Mouse (Mus musculus) WW6 (cell line): ENCODE data around the gene Arl2bp.

Experiments used
- DNase-seq: peaks from one replicate; pipeline ENCODE4 v3.0.0-alpha.2; 2013; ENCODE audit warnings: low read depth, low spot score

The Arl2bp gene

DNA sequence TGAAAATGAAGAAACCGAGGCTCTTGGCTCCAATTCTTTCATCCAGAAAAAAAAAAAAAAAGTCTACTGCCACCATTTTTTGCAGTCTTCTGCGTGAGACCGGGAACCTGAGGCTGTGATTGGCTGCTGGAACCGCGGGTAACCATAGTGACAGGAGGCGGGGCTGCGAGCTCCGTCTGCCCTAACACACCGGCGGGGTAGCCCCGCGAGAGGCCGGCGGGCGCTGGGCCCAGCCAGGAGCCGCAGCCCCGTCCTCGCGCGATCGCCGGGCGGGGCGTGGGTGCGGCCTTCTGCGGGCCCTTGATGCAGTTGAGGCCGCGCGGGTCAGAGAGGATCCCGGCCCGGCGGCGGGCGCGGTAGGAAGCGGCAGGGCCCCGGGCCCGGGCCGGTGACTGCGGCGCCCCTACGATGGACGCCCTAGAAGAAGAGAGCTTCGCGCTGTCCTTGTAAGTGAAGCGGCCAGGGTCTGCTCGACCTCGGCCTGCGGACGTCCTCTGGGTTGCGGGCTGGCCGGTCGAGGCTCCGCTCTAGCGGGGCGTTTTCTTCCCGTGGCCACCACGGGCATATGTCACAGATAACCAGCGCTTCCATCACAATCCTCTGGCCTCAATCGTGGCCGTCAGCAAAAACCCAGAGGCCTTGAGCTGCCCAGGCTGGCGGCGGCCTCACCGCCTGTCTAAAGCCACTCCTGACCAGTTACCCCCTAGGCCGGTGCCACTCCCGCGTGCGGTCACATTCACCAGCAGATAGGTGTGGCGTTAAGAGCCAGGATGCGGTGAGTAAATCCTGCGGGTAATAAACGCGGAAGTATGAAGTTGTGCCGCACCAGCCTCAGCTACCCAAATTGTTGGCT, at the start of gene Arl2bp:
Arl2bp (plus strand) TSS at position 145 of the 853 bp plus-strand sequence.
- DNase-seq = peak; percentile 87

DNA sequence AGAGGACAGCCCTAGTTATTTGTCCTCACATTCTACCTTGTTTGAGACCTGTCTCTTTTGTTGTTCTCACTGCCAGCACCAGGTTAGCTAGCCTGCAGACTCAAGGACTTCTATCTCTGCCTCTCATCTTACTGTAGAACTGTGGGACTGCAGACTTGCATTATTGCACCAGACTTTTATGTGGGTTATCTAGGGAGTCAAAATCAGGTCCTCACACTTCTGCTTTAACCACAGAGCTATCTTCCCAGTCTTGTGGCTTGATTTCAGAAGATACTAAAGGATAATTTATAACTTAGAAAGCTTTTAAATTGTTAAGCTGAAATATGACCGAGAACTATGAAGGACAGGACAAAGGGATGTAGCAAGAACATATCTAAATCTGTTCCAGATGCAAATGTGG, 41.5 kb upstream of the Arl2bp start:
- no peak for DNase-seq

GRCm38 (mm10) chr8:94633564-94634194, 32.7 kb upstream of the Arl2bp start:
- no peak for DNase-seq

DNA sequence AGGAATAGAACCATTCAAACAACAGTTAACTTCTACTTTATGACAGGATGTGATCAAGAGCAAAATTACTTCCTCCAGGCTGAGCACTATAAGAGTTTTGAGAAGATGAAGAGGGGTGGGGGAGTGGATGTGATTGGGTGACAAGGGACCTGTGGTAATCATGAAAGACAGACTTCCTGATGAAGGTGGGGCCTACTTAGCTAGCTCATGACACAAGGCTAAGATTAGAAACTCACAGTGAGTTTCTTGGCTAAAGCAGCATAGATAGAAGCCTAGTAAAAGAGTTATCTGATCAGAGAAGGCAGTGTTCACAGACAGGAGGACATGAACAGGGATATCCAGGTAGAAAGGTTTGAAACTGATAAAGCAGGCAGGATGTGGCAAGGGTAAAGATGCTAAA, 32.2 kb upstream of the Arl2bp start:
- DNase-seq = no peak

GRCm38 (mm10) chr8:94641183-94641582, 25.2 kb upstream of the Arl2bp start:
- DNase-seq = no peak

- no peak for DNase-seq
Observed at GRCm38 (mm10) chr8:94641938-94642337, 24.5 kb upstream of the Arl2bp start.

DNA sequence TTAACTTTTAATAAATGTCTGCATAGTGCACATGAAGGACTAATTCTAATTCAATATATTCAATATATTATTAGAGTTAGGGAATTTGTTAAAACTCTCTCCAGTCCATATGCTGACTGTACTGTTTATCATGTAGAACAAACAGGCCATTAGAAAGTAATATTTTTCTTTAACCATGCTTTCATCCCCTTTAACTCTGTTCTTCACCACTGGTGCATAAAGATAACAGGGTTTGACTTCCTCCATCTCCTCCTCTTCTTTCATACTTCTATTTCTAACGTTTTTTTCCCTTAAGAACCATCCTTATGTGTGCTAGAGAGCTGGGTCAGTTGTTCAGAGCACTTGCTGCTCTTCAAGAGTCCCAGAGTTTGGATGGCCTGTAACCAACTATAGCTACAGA, 21.2 kb upstream of the Arl2bp start:
- DNase-seq = no peak

DNA sequence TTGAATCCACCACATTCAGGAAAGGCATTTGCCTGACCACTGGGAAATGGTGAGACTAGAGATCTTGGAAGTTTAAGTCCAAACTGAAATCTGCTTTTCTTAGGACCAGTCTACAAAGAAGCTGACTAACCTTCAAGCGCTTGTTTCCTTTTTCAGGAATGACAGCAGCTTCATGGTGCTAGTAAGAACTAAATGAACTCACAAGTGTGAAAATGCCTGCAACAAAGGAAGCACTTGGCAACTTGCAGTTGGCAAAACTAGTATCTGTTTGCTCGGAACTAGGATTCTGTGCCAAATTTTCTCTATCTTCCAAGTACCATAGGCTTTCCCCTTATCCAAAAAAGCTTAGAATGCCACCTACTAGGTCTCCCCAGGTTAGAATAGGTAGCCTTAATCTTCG, 20.2 kb upstream of the Arl2bp start:
- no peak for DNase-seq

DNA sequence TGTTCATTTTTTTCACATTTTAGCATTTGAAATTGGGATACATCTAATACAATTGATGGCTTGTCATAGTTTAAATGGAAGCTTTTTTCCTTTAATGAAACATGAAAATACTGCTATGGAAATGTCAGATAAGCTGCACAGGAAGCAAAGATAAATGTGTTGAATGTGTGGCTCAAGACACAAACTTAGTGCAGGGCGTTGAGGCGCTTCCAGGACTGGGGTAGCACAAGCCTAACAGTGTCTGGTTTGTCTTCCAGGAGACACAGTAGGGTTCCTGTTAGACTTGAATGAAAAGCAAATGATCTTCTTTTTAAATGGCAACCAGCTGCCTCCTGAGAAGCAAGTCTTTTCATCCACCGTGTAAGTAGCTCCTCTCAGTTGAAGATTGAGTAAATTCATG, 16.9 kb upstream of the Arl2bp start:
- no peak for DNase-seq

DNA sequence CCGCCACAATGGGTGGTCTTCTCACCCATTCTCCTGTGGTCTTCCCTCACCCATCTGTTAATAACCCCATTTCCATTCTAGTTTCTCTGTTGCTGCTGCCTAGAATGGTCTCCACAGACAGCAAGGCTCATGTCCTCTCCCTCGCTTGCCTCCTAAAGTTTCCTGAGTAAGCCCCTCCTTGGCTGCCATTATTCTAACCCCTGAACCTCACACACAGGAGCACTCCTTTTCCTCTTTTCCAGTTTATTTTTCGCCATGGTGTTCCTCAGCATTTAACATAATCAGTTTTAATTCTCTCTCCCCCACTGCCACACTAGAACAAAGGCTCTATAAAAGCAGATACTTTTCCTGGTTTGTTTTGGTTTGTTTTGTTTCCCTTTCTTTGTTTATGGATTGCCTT, 13.4 kb upstream of the Arl2bp start:
- DNase-seq = no peak

DNA sequence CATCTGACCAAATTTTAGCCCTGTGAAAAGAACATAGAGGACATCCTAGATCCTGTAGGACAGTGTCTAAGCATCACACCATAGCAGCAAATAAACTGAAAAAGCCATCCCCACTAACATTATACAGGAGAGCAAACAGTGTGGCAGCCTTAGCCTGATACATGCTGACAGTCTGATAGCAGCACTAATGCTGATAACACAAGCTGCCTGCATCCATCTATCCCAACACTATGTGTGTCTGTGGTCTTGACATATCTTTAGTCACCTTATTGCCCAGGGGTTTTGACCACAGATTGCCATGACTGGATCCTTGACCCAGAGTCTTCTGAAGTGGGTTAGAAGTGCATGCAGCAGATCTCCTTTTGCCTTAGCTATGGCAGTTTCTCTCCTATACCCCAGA, 11.4 kb upstream of the Arl2bp start:
- DNase-seq = no peak

GRCm38 (mm10) chr8:94658031-94658430, 8.4 kb upstream of the Arl2bp start:
- no peak for DNase-seq

DNA sequence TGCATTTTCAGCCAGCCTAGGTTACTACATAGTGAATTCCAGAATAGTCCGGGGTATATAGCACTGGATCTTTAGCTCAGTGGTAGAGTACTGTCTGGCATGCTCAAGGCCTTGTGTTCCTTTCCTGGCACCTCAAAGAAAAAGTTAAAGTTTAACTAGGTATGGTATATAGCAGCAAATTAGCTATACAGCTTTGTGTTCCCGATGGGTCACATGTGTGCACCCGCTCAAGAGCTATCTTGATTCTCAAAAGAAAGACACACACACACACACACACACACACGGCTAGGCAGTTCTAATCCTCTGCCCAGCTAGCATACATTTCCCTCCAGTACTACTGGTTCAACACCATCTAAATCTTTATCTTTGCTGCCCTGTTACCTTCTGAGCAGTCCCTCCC, 6.0 kb upstream of the Arl2bp start:
- no peak for DNase-seq

DNA sequence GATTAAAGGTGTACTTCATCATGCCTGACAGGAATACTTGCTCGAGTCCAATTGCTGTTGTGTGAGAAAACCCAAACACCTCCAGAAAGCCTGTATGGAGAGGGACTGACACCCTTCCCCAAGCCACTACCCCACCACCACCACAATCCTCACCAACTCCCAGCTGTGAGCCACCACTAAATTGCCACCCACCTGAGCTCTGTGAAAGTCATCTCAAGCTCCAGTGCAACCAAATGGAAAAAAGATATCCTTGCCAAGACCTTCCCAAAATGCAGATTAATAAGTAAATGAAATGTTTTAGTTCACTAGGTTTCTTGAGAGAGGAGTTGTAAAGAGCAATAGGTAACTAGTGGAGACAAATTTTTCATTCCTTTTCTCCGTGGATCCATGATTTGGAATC, 1.7 kb upstream of the Arl2bp start:
- DNase-seq = no peak

DNA sequence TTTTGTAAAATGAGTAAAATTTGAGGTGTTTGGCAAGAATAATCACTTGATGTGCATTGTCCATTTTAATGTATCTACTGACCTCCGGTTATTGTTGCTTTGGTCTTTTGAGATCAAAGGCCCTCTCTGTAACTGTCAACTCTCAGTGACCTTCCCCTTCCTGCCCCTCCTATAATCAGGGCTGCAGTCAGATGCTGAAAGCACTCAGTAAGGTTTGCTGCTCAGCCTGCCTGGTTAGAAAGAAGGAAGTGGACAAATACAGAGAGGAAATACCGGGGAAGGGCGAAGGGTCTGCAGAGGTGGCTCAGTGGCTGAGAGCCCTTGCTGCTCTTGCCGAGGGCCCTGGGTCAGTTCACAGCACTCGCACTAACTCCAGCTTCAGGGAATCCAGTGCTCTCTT, 8.0 kb downstream of the Arl2bp start:
- DNase-seq = no peak

GRCm38 (mm10) chr8:94675923-94676322, 9.5 kb downstream of the Arl2bp start:
- DNase-seq = no peak

DNA sequence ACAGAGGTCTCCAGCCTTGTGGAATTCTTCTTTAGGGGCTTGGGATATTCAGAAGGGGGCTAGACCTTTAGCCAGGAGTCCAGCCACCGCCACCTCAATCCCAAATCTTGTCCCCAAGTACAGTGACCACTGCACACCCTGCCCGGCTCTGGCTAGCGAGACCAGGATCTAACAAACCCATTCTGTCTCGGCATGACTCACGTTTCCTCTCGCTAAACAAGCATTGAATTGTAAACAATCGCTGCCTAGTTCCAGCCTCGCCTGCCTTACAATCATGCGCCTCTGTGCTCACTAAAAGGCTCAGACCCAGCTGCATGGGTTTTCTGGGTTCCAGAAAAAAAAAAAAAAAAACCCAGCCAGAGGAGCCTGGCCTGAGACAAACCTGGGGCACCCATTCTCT, 12.2 kb downstream of the Arl2bp start:
- no peak for DNase-seq

DNA sequence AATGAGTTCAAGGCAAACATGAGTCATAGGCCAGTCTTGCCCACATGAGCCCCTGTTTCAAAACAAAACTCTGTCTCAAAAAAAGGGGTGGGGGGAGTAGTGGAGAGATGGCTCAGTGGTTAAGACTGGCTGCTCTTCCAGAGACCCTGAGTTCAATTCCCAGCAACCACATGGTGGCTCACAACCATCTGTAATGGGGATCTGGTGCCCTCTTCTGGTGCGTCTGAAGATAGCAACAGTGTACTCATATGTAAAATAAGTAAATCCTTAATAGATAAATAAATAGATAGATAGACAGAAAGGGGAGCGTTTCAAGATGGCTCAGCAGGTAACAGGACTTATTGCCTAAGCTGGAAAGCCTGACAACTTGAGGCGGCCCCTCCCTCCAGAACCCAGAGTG, 14.0 kb downstream of the Arl2bp start:
- DNase-seq = no peak

GRCm38 (mm10) chr8:94682732-94683524, 16.5 kb downstream of the Arl2bp start:
- no peak for DNase-seq

DNA sequence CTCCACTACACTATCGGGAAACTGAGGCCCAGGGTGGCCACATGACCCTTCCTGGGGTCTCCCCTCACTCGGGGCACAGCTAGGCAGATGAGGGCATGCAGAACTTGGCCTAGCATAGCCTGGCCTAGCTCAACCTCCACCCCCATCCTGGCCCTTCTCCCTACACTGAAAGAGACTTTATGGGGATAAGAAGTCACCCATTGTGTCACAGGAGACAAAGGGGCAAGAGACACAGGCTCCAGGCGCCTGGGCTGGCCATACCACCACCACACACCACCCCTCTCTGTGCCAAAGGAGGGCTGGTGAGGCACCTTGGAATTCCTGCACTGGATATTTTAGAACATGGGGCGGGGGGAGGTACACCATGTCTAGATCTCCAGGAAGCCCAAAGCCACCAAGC, 17.9 kb downstream of the Arl2bp start:
- DNase-seq = no peak

DNA sequence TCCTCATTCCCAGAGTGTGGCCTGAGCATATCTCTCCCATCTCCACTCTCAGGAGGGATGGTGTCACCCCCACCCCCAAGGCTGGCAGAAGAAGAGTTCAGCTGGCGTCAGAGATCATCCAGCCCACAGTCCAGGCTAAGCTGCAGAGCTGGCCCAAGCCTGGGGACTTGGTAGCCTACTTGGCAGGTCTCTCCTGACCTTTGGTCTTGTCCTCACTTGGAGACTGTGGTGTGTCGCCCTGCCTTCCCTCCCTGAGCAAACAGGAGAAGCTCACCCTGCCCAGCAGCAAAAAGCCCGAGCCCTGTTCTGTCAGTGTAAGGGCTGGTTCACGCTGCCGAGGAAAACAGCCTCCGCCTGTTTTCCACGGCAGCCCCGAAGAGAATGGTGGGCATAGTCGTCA, 19.6 kb downstream of the Arl2bp start:
- no peak for DNase-seq

DNA sequence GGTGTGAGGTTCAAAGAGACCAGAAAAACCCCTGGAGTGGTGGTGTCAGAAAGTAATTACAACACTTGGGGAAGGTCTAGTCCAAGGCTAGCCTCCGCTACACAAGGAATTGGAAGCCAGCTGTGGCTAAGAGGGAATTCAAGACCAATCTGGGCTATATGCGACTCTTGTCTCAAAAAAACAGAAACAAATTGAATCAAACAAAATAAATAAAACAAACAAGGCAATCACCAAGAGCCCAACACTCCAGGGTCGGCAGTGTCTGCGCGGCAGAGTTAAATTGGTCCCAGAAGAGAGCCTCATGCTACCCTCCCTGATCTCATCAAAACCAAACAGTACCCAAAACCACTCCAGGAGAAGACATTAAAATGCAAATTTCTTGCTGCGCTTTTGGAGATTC, 28.3 kb downstream of the Arl2bp start:
- DNase-seq = no peak
